Mouse (Mus musculus) myocyte (in vitro differentiated cells): Measurements from ENCODE around the gene Gsg1l.

Experiments used
- CEBPB ChIP-seq: IDR thresholded peaks from 2 replicates; pipeline ENCODE4 v1.6.1; 2011; ENCODE audit warnings: mild to moderate bottlenecking, moderate library complexity; ENCODE audit not compliant: poor library complexity, insufficient read depth, severe bottlenecking
- E2F4 ChIP-seq: IDR thresholded peaks from one replicate; pipeline ENCODE4 v1.6.1; 2011; ENCODE audit warnings: mild to moderate bottlenecking, control low read depth, moderate library complexity; ENCODE audit not compliant: insufficient read depth
- MAX ChIP-seq: IDR thresholded peaks from one replicate; pipeline ENCODE4 v1.6.1; 2011; ENCODE audit warnings: low read depth, mild to moderate bottlenecking, control low read depth
- MYOD1 ChIP-seq, 3 experiments: IDR thresholded peaks; one replicate each; pipeline ENCODE4 v1.6.1; 2011; ENCODE audit warnings: control low read depth in 2 of 3, low read depth in 2 of 3, mild to moderate bottlenecking in 2 of 3, moderate library complexity in 1 of 3; ENCODE audit not compliant: insufficient read length in 2 of 3, control insufficient read depth in 1 of 3
- MYOG ChIP-seq, 3 experiments: IDR thresholded peaks; one replicate each; pipeline ENCODE4 v1.6.1; 2011; ENCODE audit warnings: control low read depth in 2 of 3, low read depth in 2 of 3, mild to moderate bottlenecking in 2 of 3; ENCODE audit not compliant: insufficient read length in 2 of 3, control insufficient read depth in 1 of 3, insufficient read depth in 1 of 3
- POLR2A ChIP-seq: IDR thresholded peaks from one replicate; pipeline ENCODE4 v1.6.1; 2011; ENCODE audit warnings: low read depth, mild to moderate bottlenecking, control low read depth, moderate library complexity; ENCODE audit not compliant: insufficient read length
- POLR2AphosphoS2 ChIP-seq: IDR thresholded peaks from one replicate; pipeline ENCODE4 v1.6.1; 2011; ENCODE audit warnings: low read depth, control low read depth; ENCODE audit not compliant: insufficient read length
- REST ChIP-seq: IDR thresholded peaks from one replicate; pipeline ENCODE4 v1.6.1; 2011; ENCODE audit warnings: mild to moderate bottlenecking, control low read depth, moderate library complexity; ENCODE audit not compliant: insufficient read depth, insufficient read length
- SRF ChIP-seq: IDR thresholded peaks from one replicate; pipeline ENCODE4 v1.6.1; 2011; ENCODE audit warnings: low read depth; ENCODE audit not compliant: control insufficient read depth, insufficient read length
- TCF12 ChIP-seq: IDR thresholded peaks from one replicate; pipeline ENCODE4 v1.6.1; 2011; ENCODE audit warnings: mild to moderate bottlenecking, control low read depth; ENCODE audit not compliant: poor library complexity, insufficient read depth, severe bottlenecking
- TCF3 ChIP-seq: IDR thresholded peaks from one replicate; pipeline ENCODE4 v1.6.1; 2011; ENCODE audit warnings: low read depth, control low read depth; ENCODE audit not compliant: insufficient read length
- USF1 ChIP-seq: IDR thresholded peaks from one replicate; pipeline ENCODE4 v1.6.1; 2011; ENCODE audit warnings: low read depth, mild to moderate bottlenecking, control low read depth, moderate library complexity

DNA sequence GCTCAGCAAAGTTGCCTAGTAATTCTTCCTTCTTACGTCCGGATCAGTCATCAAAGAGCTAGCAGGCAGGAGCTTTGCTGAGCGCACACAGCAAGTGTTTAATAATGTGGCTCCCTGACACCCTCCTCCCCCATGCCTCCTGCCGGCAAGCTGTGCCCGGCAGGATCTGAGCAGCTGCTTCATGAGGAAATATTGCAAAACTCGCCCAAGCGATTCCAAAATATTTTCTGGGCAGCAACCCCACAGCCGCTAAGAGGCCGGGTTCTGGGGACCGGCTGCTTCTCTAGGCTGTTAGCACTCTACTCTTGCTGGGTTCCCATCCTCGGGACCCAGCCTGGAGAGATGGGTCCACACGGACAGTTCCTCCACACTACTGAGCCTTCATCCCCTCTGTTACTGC is 193.8 kb downstream of the Gsg1l start:
- TF ChIP-seq MYOG (IDR thresholded peaks at IDR 0.05; ENCODE audit: control insufficient read depth in 1 of 3, insufficient read depth in 1 of 3, insufficient read length in 2 of 3, low read depth in 2 of 3) (peak; percentile 10 to 64 (median 18)), POLR2A (no peak), SRF (no peak), POLR2AphosphoS2 (no peak), USF1 (no peak), MYOD1 (IDR thresholded peaks at IDR 0.05; ENCODE audit: control insufficient read depth in 1 of 3, insufficient read length in 2 of 3, low read depth in 2 of 3) (peak in 1 of 3 experiments; percentile 57), REST (no peak), E2F4 (no peak), TCF3 (no peak), MAX (no peak), TCF12 (no peak), CEBPB (0 out of 2 replicates have a peak, but pooled peaks have one; percentile 30)
